Mouse (Mus musculus) neural tube, embryonic 12.5 days (tissue): Measurements from ENCODE around the gene Tmem9. TPM values are rescaled to one million over a fixed set of nuclear protein-coding genes. Genes with fewer than 3 reads are reported as not detected.

Source experiments
- ATAC-seq: fragments of 200-750 bp; cut with Nextera tagmentation; 2 replicates; pipeline ENCODE4 v1.8.0; 2017; ENCODE audit warnings: low read depth, mild to moderate bottlenecking, moderate TSS enrichment, moderate library complexity; ENCODE audit not compliant: low FRiP score
- H3K27ac ChIP-seq: fragments of 300-500 bp; sonication (generic); 2 replicates; pipeline ENCODE4 v1.5.1; 2016
- H3K27me3 ChIP-seq: fragments of 300-500 bp; sonication (generic); replicated peaks from 2 replicates; pipeline ENCODE4 v1.6.1; 2016; ENCODE audit warnings: mild to moderate bottlenecking
- H3K36me3 ChIP-seq: fragments of 300-500 bp; sonication (generic); 2 replicates; pipeline ENCODE4 v1.6.1; 2016; ENCODE audit warnings: mild to moderate bottlenecking
- H3K4me1 ChIP-seq: fragments of 300-500 bp; sonication (generic); 2 replicates; pipeline ENCODE4 v1.6.1; 2016
- H3K4me2 ChIP-seq: fragments of 300-500 bp; sonication (generic); replicated peaks from 2 replicates; pipeline ENCODE4 v1.6.1; 2016; ENCODE audit warnings: mild to moderate bottlenecking
- H3K4me3 ChIP-seq: fragments of 300-500 bp; sonication (generic); 2 replicates; pipeline ENCODE4 v1.5.1; 2016
- H3K9ac ChIP-seq: fragments of 300-500 bp; sonication (generic); 2 replicates; pipeline ENCODE4 v1.6.1; 2016; ENCODE audit warnings: mild to moderate bottlenecking
- H3K9me3 ChIP-seq: fragments of 300-500 bp; sonication (generic); 2 replicates; pipeline ENCODE4 v1.6.1; 2016; ENCODE audit warnings: mild to moderate bottlenecking
- WGBS: fragments of 180-500 bp; shearing (Covaris S2); methylation state at CpG from one replicate; pipeline ENCODE4 v1.1.7; 2016; 5-methylcytosine and 5-hydroxymethylcytosine counted together
- polyA plus RNA-seq: library from polyadenylated mRNA; unstranded; fragments of >200 nt; fragmentation: Nextera tagmentation; extraction: Ambion mirVana; gene quantifications from 2 replicates; pipeline ENCODE4 v1.2.1, GENCODE M21; 2016

The Tmem9 gene
- polyA plus RNA-seq: 151 and 152 TPM in 2 replicates

GRCm38 (mm10) chr1:136007211-136008158 is at the start of gene Tmem9:
Gene Tmem9, plus strand, starts transcription at chr1:136008150.
- no peaks in the 10 kb centered on the region for H3K36me3 ChIP-seq
- H3K4me2 ChIP-seq: peak within 1 kb of the TSS; percentile 70
- no peaks in the 10 kb centered on the region for H3K9me3 ChIP-seq
- H3K4me1 ChIP-seq: peaks cover 11% of the 10 kb centered on the region
- H3K4me3 ChIP-seq: peak within 1 kb of the TSS; percentile 38
- peaks cover 7% of the 10 kb centered on the region; the same call in 1 of the 2 replicates for H3K27me3 ChIP-seq
- H3K9ac ChIP-seq: 0 out of 2 replicates have a peak within 1 kb of the TSS, but pooled peaks have one; percentile 35
- no peak within 1 kb of the TSS for H3K27ac ChIP-seq
- peak; percentile 70 for ATAC-seq
- WGBS: 3% methylated on average over 37 of the region's 37 CpGs

- no peaks in the 10 kb centered on the region for H3K36me3 ChIP-seq
- ATAC-seq: no peak
- no peak overlapping the region for H3K27ac ChIP-seq
- no peaks in the 10 kb centered on the region for H3K27me3 ChIP-seq
- H3K4me3 ChIP-seq: no peak overlapping the region
- H3K9me3 ChIP-seq: no peaks in the 10 kb centered on the region
- no peaks in the 10 kb centered on the region for H3K4me1 ChIP-seq
- H3K9ac ChIP-seq: no peak overlapping the region
- WGBS: 57% methylated on average over 4 of the region's 4 CpGs
- no peak overlapping the region for H3K4me2 ChIP-seq
Observed at GRCm38 (mm10) chr1:135958483-135958882, 49.5 kb upstream of the Tmem9 start.

- Histone ChIP-seq H3K27me3 (no peaks in the 10 kb centered on the region), H3K4me2 (no peak overlapping the region), H3K27ac (no peak overlapping the region), H3K9ac (no peak overlapping the region), H3K4me1 (no peaks in the 10 kb centered on the region), H3K36me3 (no peaks in the 10 kb centered on the region), H3K4me3 (no peak overlapping the region), H3K9me3 (no peaks in the 10 kb centered on the region)
- WGBS: 72% methylated on average over 5 of the region's 5 CpGs
- ATAC-seq: no peak
Observed at GRCm38 (mm10) chr1:135963177-135963576, 44.8 kb upstream of the Tmem9 start.

GRCm38 (mm10) chr1:135964561-135964960 is 43.4 kb upstream of the Tmem9 start:
- Histone ChIP-seq H3K9ac (no peak overlapping the region), H3K4me2 (no peak overlapping the region), H3K4me3 (no peak overlapping the region), H3K36me3 (no peaks in the 10 kb centered on the region), H3K27me3 (no peaks in the 10 kb centered on the region), H3K27ac (no peak overlapping the region), H3K4me1 (no peaks in the 10 kb centered on the region), H3K9me3 (no peaks in the 10 kb centered on the region)
- 73% methylated on average over 11 of the region's 11 CpGs for WGBS
- ATAC-seq: no peak

- no peaks in the 10 kb centered on the region for H3K9me3 ChIP-seq
- WGBS: 81% methylated on average over 4 of the region's 4 CpGs
- no peak overlapping the region for H3K4me3 ChIP-seq
- no peak overlapping the region for H3K9ac ChIP-seq
- H3K27me3 ChIP-seq: no peaks in the 10 kb centered on the region
- no peaks in the 10 kb centered on the region for H3K4me1 ChIP-seq
- ATAC-seq: no peak
- no peaks in the 10 kb centered on the region for H3K36me3 ChIP-seq
- H3K27ac ChIP-seq: no peak overlapping the region
- no peak overlapping the region for H3K4me2 ChIP-seq
Observed at GRCm38 (mm10) chr1:135967739-135968138, 40.2 kb upstream of the Tmem9 start.

- Histone ChIP-seq H3K36me3 (no peaks in the 10 kb centered on the region), H3K9ac (no peak overlapping the region), H3K4me1 (no peaks in the 10 kb centered on the region), H3K9me3 (no peaks in the 10 kb centered on the region), H3K4me3 (no peak overlapping the region), H3K27ac (no peak overlapping the region), H3K27me3 (no peaks in the 10 kb centered on the region), H3K4me2 (no peak overlapping the region)
- 53% methylated on average over 2 of the region's 2 CpGs for WGBS
- ATAC-seq: no peak
Observed at GRCm38 (mm10) chr1:135970486-135970885, 37.5 kb upstream of the Tmem9 start.

GRCm38 (mm10) chr1:135972576-135972975 is 35.4 kb upstream of the Tmem9 start:
- Histone ChIP-seq H3K27ac (no peak overlapping the region), H3K4me1 (no peaks in the 10 kb centered on the region), H3K9ac (no peak overlapping the region), H3K4me3 (no peak overlapping the region), H3K4me2 (no peak overlapping the region), H3K9me3 (no peaks in the 10 kb centered on the region), H3K27me3 (no peaks in the 10 kb centered on the region), H3K36me3 (no peaks in the 10 kb centered on the region)
- 92% methylated on average over 3 of the region's 3 CpGs for WGBS
- no peak for ATAC-seq

GRCm38 (mm10) chr1:135984105-135984504 is 23.8 kb upstream of the Tmem9 start:
- no peaks in the 10 kb centered on the region for H3K9me3 ChIP-seq
- no peak overlapping the region for H3K9ac ChIP-seq
- ATAC-seq: no peak
- no peaks in the 10 kb centered on the region for H3K27me3 ChIP-seq
- H3K27ac ChIP-seq: no peak overlapping the region
- H3K4me2 ChIP-seq: no peak overlapping the region
- H3K4me1 ChIP-seq: no peaks in the 10 kb centered on the region
- H3K36me3 ChIP-seq: no peaks in the 10 kb centered on the region
- 53% methylated on average over 5 of the region's 5 CpGs for WGBS
- H3K4me3 ChIP-seq: no peak overlapping the region

- Histone ChIP-seq H3K27me3 (no peaks in the 10 kb centered on the region), H3K4me3 (no peak overlapping the region), H3K4me2 (no peak overlapping the region), H3K27ac (no peak overlapping the region), H3K4me1 (no peaks in the 10 kb centered on the region), H3K36me3 (no peaks in the 10 kb centered on the region), H3K9me3 (no peaks in the 10 kb centered on the region), H3K9ac (no peak overlapping the region)
- ATAC-seq: no peak
Observed at GRCm38 (mm10) chr1:135989876-135990275, 18.1 kb upstream of the Tmem9 start.

- Histone ChIP-seq H3K4me3 (no peak overlapping the region), H3K27ac (no peak overlapping the region), H3K9me3 (no peaks in the 10 kb centered on the region), H3K36me3 (no peaks in the 10 kb centered on the region), H3K4me2 (no peak overlapping the region), H3K9ac (no peak overlapping the region), H3K4me1 (no peaks in the 10 kb centered on the region), H3K27me3 (no peaks in the 10 kb centered on the region)
- 81% methylated on average over 4 of the region's 4 CpGs for WGBS
- ATAC-seq: no peak
Observed at GRCm38 (mm10) chr1:135993470-135993869, 14.5 kb upstream of the Tmem9 start.

- H3K27me3 ChIP-seq: no peaks in the 10 kb centered on the region
- H3K4me1 ChIP-seq: no peaks in the 10 kb centered on the region
- no peaks in the 10 kb centered on the region for H3K36me3 ChIP-seq
- H3K9ac ChIP-seq: no peak overlapping the region
- H3K27ac ChIP-seq: no peak overlapping the region
- no peak overlapping the region for H3K4me2 ChIP-seq
- no peak overlapping the region for H3K4me3 ChIP-seq
- no peaks in the 10 kb centered on the region for H3K9me3 ChIP-seq
- no peak for ATAC-seq
- 73% methylated on average over 7 of the region's 7 CpGs for WGBS
Observed at GRCm38 (mm10) chr1:135997537-135997936, 10.4 kb upstream of the Tmem9 start.

GRCm38 (mm10) chr1:135999720-136000287 is 8.1 kb upstream of the Tmem9 start:
- 67% methylated on average over 8 of the region's 8 CpGs for WGBS
- Histone ChIP-seq H3K4me1 (no peaks in the 10 kb centered on the region), H3K4me2 (no peak overlapping the region), H3K36me3 (no peaks in the 10 kb centered on the region), H3K27me3 (no peaks in the 10 kb centered on the region), H3K9ac (no peak overlapping the region), H3K9me3 (no peaks in the 10 kb centered on the region), H3K27ac (no peak overlapping the region), H3K4me3 (no peak overlapping the region)
- no peak for ATAC-seq
